Mouse (Mus musculus) testis, adult 2 months (tissue): ENCODE measurements around the gene Ccl5. TPM values are rescaled to one million over a fixed set of nuclear protein-coding genes. Genes with fewer than 3 reads are reported as not detected.
A peak's percentile ranks its signal among the peaks of the same experiment; 100 is the strongest.
"Not testable (repeated sequence)": the region's sequence is repeated elsewhere in the genome, so short reads cannot be mapped to it uniquely, and the experiment has no call there.

Experiments used
- H3K27ac ChIP-seq: fragments of 200-500 bp; 2 replicates; pipeline ENCODE4 v1.5.1; 2012; ENCODE audit warnings: low read depth, low read length; ENCODE audit not compliant: control insufficient read depth, insufficient read depth
- H3K27me3 ChIP-seq: fragments of 200-500 bp; 2 replicates; pipeline ENCODE4 v1.6.1; 2012; ENCODE audit warnings: mild to moderate bottlenecking, low read length, moderate library complexity; ENCODE audit not compliant: control insufficient read depth, insufficient read depth
- H3K36me3 ChIP-seq: fragments of 200-500 bp; 2 replicates; pipeline ENCODE4 v1.6.1; 2012; ENCODE audit warnings: mild to moderate bottlenecking, low read length; ENCODE audit not compliant: control insufficient read depth, insufficient read depth
- H3K4me1 ChIP-seq: fragments of 200-500 bp; 2 replicates; pipeline ENCODE4 v1.6.1; 2012; ENCODE audit warnings: low read length; ENCODE audit not compliant: control insufficient read depth, insufficient read depth
- H3K4me3 ChIP-seq: fragments of 200-500 bp; 2 replicates; pipeline ENCODE4 v1.5.1; 2012; ENCODE audit warnings: low read depth, mild to moderate bottlenecking, low read length, moderate library complexity, mixed read lengths; ENCODE audit not compliant: control insufficient read depth
- CTCF ChIP-seq: fragments of 200-500 bp; IDR thresholded peaks from 2 replicates; pipeline ENCODE4 v1.5.1; 2012; ENCODE audit warnings: low read depth, mild to moderate bottlenecking, inconsistent platforms, low read length, moderate library complexity; ENCODE audit not compliant: control insufficient read depth, insufficient read depth, insufficient replicate concordance
- POLR2A ChIP-seq: fragments of 200-500 bp; IDR thresholded peaks from 2 replicates; pipeline ENCODE4 v1.6.1; 2012; ENCODE audit warnings: low read depth, mild to moderate bottlenecking, inconsistent platforms, low read length, moderate library complexity; ENCODE audit not compliant: control insufficient read depth
- polyA plus RNA-seq: library from polyadenylated mRNA; depleted of rRNA; stranded (reverse); fragments of >200 nt; gene quantifications from 2 replicates; pipeline ENCODE4 v1.2.3, GENCODE M21; 2012

Ccl5 gene
- polyA plus RNA-seq, 1 experiment = 2.3 TPM

- no peaks in the 10 kb centered on the region for H3K36me3 ChIP-seq
- TF ChIP-seq POLR2A (no peak), CTCF (no peak)
- H3K4me3 ChIP-seq = no peak overlapping the region
- no peaks in the 10 kb centered on the region for H3K27me3 ChIP-seq
- no peaks in the 10 kb centered on the region; the same call in 1 of the 2 replicates for H3K4me1 ChIP-seq
- H3K27ac ChIP-seq = no peak overlapping the region
Measured at GRCm38 (mm10) chr11:83560405-83560804, 30.1 kb upstream of the Ccl5 start.

- H3K4me3 ChIP-seq = no peak overlapping the region
- TF ChIP-seq POLR2A = no peak
- no peak overlapping the region for H3K27ac ChIP-seq
- H3K27me3 ChIP-seq = no peaks in the 10 kb centered on the region
- no peaks in the 10 kb centered on the region for H3K4me1 ChIP-seq
- no peaks in the 10 kb centered on the region for H3K36me3 ChIP-seq
Measured at GRCm38 (mm10) chr11:83557074-83557473, 26.8 kb upstream of the Ccl5 start.

- H3K27me3 ChIP-seq = no peaks in the 10 kb centered on the region
- H3K4me3 ChIP-seq = no peak overlapping the region
- no peaks in the 10 kb centered on the region for H3K36me3 ChIP-seq
- no peak overlapping the region for H3K27ac ChIP-seq
- no peaks in the 10 kb centered on the region for H3K4me1 ChIP-seq
- TF ChIP-seq CTCF (0 out of 2 replicates have a peak, but pooled peaks have one; percentile 5), POLR2A (no peak)
Measured at GRCm38 (mm10) chr11:83556085-83556781, 25.9 kb upstream of the Ccl5 start.

GRCm38 (mm10) chr11:83551668-83552067 lies 21.4 kb upstream of the Ccl5 start:
- H3K4me1 ChIP-seq = no peaks in the 10 kb centered on the region
- no peak overlapping the region for H3K4me3 ChIP-seq
- peak overlapping the region; percentile 97 for H3K27ac ChIP-seq
- H3K27me3 ChIP-seq = no peaks in the 10 kb centered on the region
- no peak for TF ChIP-seq CTCF
- TF ChIP-seq POLR2A = no peak
- no peaks in the 10 kb centered on the region for H3K36me3 ChIP-seq

GRCm38 (mm10) chr11:83551037-83551436 lies 20.7 kb upstream of the Ccl5 start:
- H3K36me3 ChIP-seq = not testable (repeated sequence)

GRCm38 (mm10) chr11:83550186-83550632 lies 19.9 kb upstream of the Ccl5 start:
- TF ChIP-seq POLR2A (no peak), CTCF (no peak)
- no peaks in the 10 kb centered on the region for H3K36me3 ChIP-seq
- H3K27ac ChIP-seq = peak overlapping the region; percentile 21; the same call in 1 of the 2 replicates
- H3K4me3 ChIP-seq = no peak overlapping the region
- no peaks in the 10 kb centered on the region for H3K4me1 ChIP-seq
- H3K27me3 ChIP-seq = no peaks in the 10 kb centered on the region

More at GRCm38 (mm10) chr11:83551037-83551436, 20.7 kb upstream of the Ccl5 start:
- H3K4me3 ChIP-seq, H3K4me1 ChIP-seq, H3K27ac ChIP-seq, H3K27me3 ChIP-seq: not testable (repeated sequence)

- no peaks in the 10 kb centered on the region for H3K27me3 ChIP-seq
- H3K4me1 ChIP-seq = no peaks in the 10 kb centered on the region
- H3K27ac ChIP-seq = no peak overlapping the region
- H3K36me3 ChIP-seq = no peaks in the 10 kb centered on the region
- TF ChIP-seq CTCF (no peak), POLR2A (no peak)
- H3K4me3 ChIP-seq = no peak overlapping the region
Measured at GRCm38 (mm10) chr11:83544214-83544613, 13.9 kb upstream of the Ccl5 start.

GRCm38 (mm10) chr11:83541415-83541814 lies 11.1 kb upstream of the Ccl5 start:
- Histone ChIP-seq H3K27me3 (no peaks in the 10 kb centered on the region), H3K4me1 (no peaks in the 10 kb centered on the region), H3K27ac (no peak overlapping the region), H3K4me3 (no peak overlapping the region), H3K36me3 (no peaks in the 10 kb centered on the region)
- TF ChIP-seq POLR2A (no peak), CTCF (no peak)
